In genomic region chr1:184951758-184952157, GRCm38 (mm10) we compare ENCODE assay signal across 11 mouse cellular contexts. TPM values are rescaled to one million over a fixed set of nuclear protein-coding genes. Genes with fewer than 3 reads are reported as not detected.
"Had no signal": no experiment of that assay in that cellular context is flagged by ENCODE, and none has a peak within 500 bp of the region (broad histone marks: within the 10 kb centered on the region; RNA-seq: fewer than 3 reads in every experiment).

No protein-coding gene starts in this region.

- H3K36me3 ChIP-seq: liver, embryonic 13.5 days had no signal

- H3K4me3 ChIP-seq: liver, embryonic 13.5 days had no signal

- H3K4me2 ChIP-seq: liver, embryonic 13.5 days; midbrain, embryonic 11.5 days had no signal

- H3K9ac ChIP-seq: liver, embryonic 13.5 days had no signal

- H3K27ac ChIP-seq: kidney, postnatal 0 days; liver, embryonic 13.5 days had no signal

- H3K9me3 ChIP-seq: liver, embryonic 13.5 days had no signal

- DNase-seq: kidney, postnatal 25 days; liver, embryonic 13.5 days; lung, adult 2 months; lung, postnatal 14 days; lung, postnatal 4 days; midbrain, embryonic 14.5 days; thymus, adult 18-20 months; thymus, postnatal 36 days had no signal

- H3K27me3 ChIP-seq: liver, embryonic 13.5 days had no signal

RNA-seq across cellular contexts. Expression of gene Mark1, which starts 47.6 kb away (rescaled TPM):
- total RNA-seq: megakaryocyte-erythroid progenitor cell, adult 5-6 weeks had no signal
